ENCODE assay signal across 7 mouse cellular contexts in genomic region chr7:73372352-73372970, GRCm38 (mm10). TPM values are rescaled to one million over a fixed set of nuclear protein-coding genes. Genes with fewer than 3 reads are reported as not detected.
DNase-seq lines count a peak whose midpoint lies in the region; ATAC-seq and TF ChIP-seq lines count a peak whose summit lies in the region.

No protein-coding gene starts in this region.

- peak overlapping the region; percentile 54 for H3K9ac ChIP-seq in forebrain, embryonic 11.5 days (ENCODE audit: low read length)
- H3K9ac ChIP-seq in heart, embryonic 13.5 days = peak overlapping the region; percentile 62
- peak overlapping the region; percentile 29; the same call in 1 of the 2 replicates for H3K9ac ChIP-seq in kidney, postnatal 0 days (ENCODE audit: low read depth, low read length)
- H3K9ac ChIP-seq in liver, embryonic 15.5 days = no peak overlapping the region
- H3K9ac ChIP-seq in neural tube, embryonic 13.5 days = peak overlapping the region; percentile 54

- peak overlapping the region; percentile 63 for H3K4me2 ChIP-seq in forebrain, embryonic 11.5 days (ENCODE audit: low read depth, low read length, severe bottlenecking)
- H3K4me2 ChIP-seq in heart, embryonic 13.5 days = peak overlapping the region; percentile 74
- H3K4me2 ChIP-seq in kidney, postnatal 0 days (ENCODE audit: low read length) = peak overlapping the region; percentile 64
- H3K4me2 ChIP-seq in liver, embryonic 15.5 days = peak overlapping the region; percentile 29
- H3K4me2 ChIP-seq in neural tube, embryonic 13.5 days = peak overlapping the region; percentile 59

- WGBS in forebrain, embryonic 11.5 days = 3% methylated on average over 29 of the region's 29 CpGs
- WGBS in heart, embryonic 13.5 days = 3% methylated on average over 29 of the region's 29 CpGs
- 3% methylated on average over 29 of the region's 29 CpGs for WGBS in kidney, postnatal 0 days
- 2% methylated on average over 29 of the region's 29 CpGs for WGBS in liver, embryonic 15.5 days (ENCODE audit: insufficient replicate concordance)
- WGBS in neural tube, embryonic 13.5 days = 3% methylated on average over 29 of the region's 29 CpGs

- TF ChIP-seq CTCF in kidney, postnatal 0 days (IDR thresholded peaks at IDR 0.05; ENCODE audit: low read depth) = peak; percentile 28; the same call in 1 of the 2 replicates

- H3K36me3 ChIP-seq in forebrain, embryonic 11.5 days (ENCODE audit: control insufficient read depth, insufficient read depth, low read length) = no peaks in the 10 kb centered on the region
- no peaks in the 10 kb centered on the region for H3K36me3 ChIP-seq in heart, embryonic 13.5 days
- no peaks in the 10 kb centered on the region for H3K36me3 ChIP-seq in kidney, postnatal 0 days (ENCODE audit: insufficient read depth, low read length)
- H3K36me3 ChIP-seq in liver, embryonic 15.5 days (replicated peaks) = no peaks in the 10 kb centered on the region
- no peaks in the 10 kb centered on the region for H3K36me3 ChIP-seq in neural tube, embryonic 13.5 days

- no peaks in the 10 kb centered on the region for H3K9me3 ChIP-seq in forebrain, embryonic 11.5 days (ENCODE audit: control insufficient read depth, low read length)
- H3K9me3 ChIP-seq in heart, embryonic 13.5 days = no peaks in the 10 kb centered on the region
- no peaks in the 10 kb centered on the region for H3K9me3 ChIP-seq in kidney, postnatal 0 days (replicated peaks; ENCODE audit: low read length)
- no peaks in the 10 kb centered on the region for H3K9me3 ChIP-seq in liver, embryonic 15.5 days (replicated peaks)
- no peaks in the 10 kb centered on the region for H3K9me3 ChIP-seq in neural tube, embryonic 13.5 days

- peak; percentile 70 for DNase-seq in brain, adult 2 months (ENCODE audit: low read depth, low spot score)
- DNase-seq in forebrain, embryonic 11.5 days (ENCODE audit: low spot score) = peak; percentile 72
- peak; percentile 54 for DNase-seq in kidney, postnatal 0 days (ENCODE audit: low spot score)
- DNase-seq in urinary bladder, postnatal 36 days (ENCODE audit: low spot score in 2 of 2) = peak; percentile 68 to 90

- no peak overlapping the region for H3K27ac ChIP-seq in forebrain, embryonic 11.5 days (ENCODE audit: low read depth, low read length)
- H3K27ac ChIP-seq in heart, embryonic 13.5 days (replicated peaks) = no peak overlapping the region
- no peak overlapping the region for H3K27ac ChIP-seq in kidney, postnatal 0 days
- H3K27ac ChIP-seq in liver, embryonic 15.5 days (replicated peaks) = no peak overlapping the region
- H3K27ac ChIP-seq in neural tube, embryonic 13.5 days (replicated peaks) = peak overlapping the region; percentile 6; the same call in 1 of the 2 replicates

- peak overlapping the region; percentile 20 for H3K4me3 ChIP-seq in forebrain, embryonic 11.5 days (ENCODE audit: low read depth, low read length)
- H3K4me3 ChIP-seq in heart, embryonic 13.5 days = peak overlapping the region; percentile 48
- H3K4me3 ChIP-seq in kidney, postnatal 0 days (replicated peaks; ENCODE audit: low read depth, low read length) = peak overlapping the region; percentile 23
- H3K4me3 ChIP-seq in liver, embryonic 15.5 days (replicated peaks) = peak overlapping the region; percentile 14
- H3K4me3 ChIP-seq in neural tube, embryonic 13.5 days = peak overlapping the region; percentile 31

- no peak for ATAC-seq in forebrain, embryonic 11.5 days (replicated peaks; ENCODE audit: low FRiP score)
- ATAC-seq in heart, embryonic 13.5 days (ENCODE audit: extremely low read depth, insufficient number of reproducible peaks, low FRiP score, low TSS enrichment) = no peak
- ATAC-seq in kidney, postnatal 0 days (replicated peaks; ENCODE audit: low FRiP score, low read depth) = no peak
- no peak for ATAC-seq in liver, embryonic 15.5 days (ENCODE audit: insufficient read depth)
- ATAC-seq in neural tube, embryonic 13.5 days (ENCODE audit: low read depth) = no peak

- peaks cover 15% of the 10 kb centered on the region; the same call in 1 of the 2 replicates for H3K4me1 ChIP-seq in forebrain, embryonic 11.5 days (replicated peaks; ENCODE audit: control insufficient read depth, insufficient read depth, low read length)
- peaks cover 35% of the 10 kb centered on the region for H3K4me1 ChIP-seq in heart, embryonic 13.5 days
- peaks cover 8% of the 10 kb centered on the region for H3K4me1 ChIP-seq in kidney, postnatal 0 days (replicated peaks; ENCODE audit: insufficient read depth, low read length)
- peaks cover 17% of the 10 kb centered on the region for H3K4me1 ChIP-seq in liver, embryonic 15.5 days (replicated peaks)
- H3K4me1 ChIP-seq in neural tube, embryonic 13.5 days (replicated peaks) = peaks cover 53% of the 10 kb centered on the region

- peaks cover 4% of the 10 kb centered on the region; the same call in 1 of the 2 replicates for H3K27me3 ChIP-seq in forebrain, embryonic 11.5 days (ENCODE audit: control insufficient read depth, insufficient read depth, low read length)
- peaks cover 80% of the 10 kb centered on the region for H3K27me3 ChIP-seq in heart, embryonic 13.5 days (replicated peaks)
- peaks cover 9% of the 10 kb centered on the region; the same call in 1 of the 2 replicates for H3K27me3 ChIP-seq in kidney, postnatal 0 days (ENCODE audit: insufficient read depth, low read length)
- H3K27me3 ChIP-seq in liver, embryonic 15.5 days = peaks cover 78% of the 10 kb centered on the region
- H3K27me3 ChIP-seq in neural tube, embryonic 13.5 days = peaks cover 22% of the 10 kb centered on the region

RNA-seq across cellular contexts. Expression of gene Rgma, which starts 2.8 kb away (rescaled TPM):
- polyA plus RNA-seq in forebrain, embryonic 11.5 days (2014; fragmentation: Nextera tagmentation; extraction: Ambion mirVana) = 37.0 and 40.5 TPM in 2 replicates
- polyA plus RNA-seq in heart, embryonic 13.5 days (2015; fragmentation: Nextera tagmentation; extraction: Ambion mirVana) = 2.8 and 3.8 TPM in 2 replicates
- 6.6 and 6.7 TPM in 2 replicates for polyA plus RNA-seq in kidney, postnatal 0 days (2015; fragmentation: Nextera tagmentation; extraction: Ambion mirVana)
- 0.17 and 0.23 TPM in 2 replicates for polyA plus RNA-seq in liver, embryonic 15.5 days (2015; fragmentation: Nextera tagmentation; extraction: Ambion mirVana)
- polyA plus RNA-seq in neural tube, embryonic 13.5 days (2015; fragmentation: Nextera tagmentation; extraction: Ambion mirVana) = 41.4 and 49.6 TPM in 2 replicates
